Mouse (Mus musculus) limb, embryonic 11.5 days (tissue): Measurements from ENCODE around the gene Sac3d1. TPM values are rescaled to one million over a fixed set of nuclear protein-coding genes. Genes with fewer than 3 reads are reported as not detected.
A peak's percentile ranks its signal among the peaks of the same experiment; 100 is the strongest.
"Not testable (repeated sequence)": the region's sequence is repeated elsewhere in the genome, so short reads cannot be mapped to it uniquely, and the experiment has no call there.

Experiments used
- ATAC-seq: fragments of 200-750 bp; cut with Nextera tagmentation; 2 replicates; pipeline ENCODE4 v1.8.0; 2017; ENCODE audit warnings: low read depth; ENCODE audit not compliant: insufficient number of reproducible peaks, low FRiP score, low TSS enrichment
- DNase-seq: peaks from one replicate; pipeline ENCODE4 v3.0.0-alpha.2; 2015; ENCODE audit warnings: low spot score
- H3K27ac ChIP-seq: fragments of 300-500 bp; sonication (generic); replicated peaks from 2 replicates; pipeline ENCODE4 v1.5.1; 2014; ENCODE audit warnings: low read depth, mild to moderate bottlenecking, low read length
- H3K27me3 ChIP-seq: fragments of 300-500 bp; sonication (generic); 2 replicates; pipeline ENCODE4 v1.6.1; 2014; ENCODE audit warnings: mild to moderate bottlenecking, low read length, mixed read lengths; ENCODE audit not compliant: control insufficient read depth, insufficient read depth
- H3K36me3 ChIP-seq: fragments of 300-500 bp; sonication (generic); 2 replicates; pipeline ENCODE4 v1.6.1; 2014; ENCODE audit warnings: mild to moderate bottlenecking, low read length, moderate library complexity, mixed read lengths; ENCODE audit not compliant: control insufficient read depth, insufficient read depth
- H3K4me1 ChIP-seq: fragments of 300-500 bp; sonication (generic); 2 replicates; pipeline ENCODE4 v1.6.1; 2014; ENCODE audit warnings: low read length, mixed read lengths; ENCODE audit not compliant: control insufficient read depth, insufficient read depth
- H3K4me2 ChIP-seq: fragments of 300-500 bp; sonication (generic); 2 replicates; pipeline ENCODE4 v1.6.1; 2014; ENCODE audit warnings: low read depth, mild to moderate bottlenecking, moderate library complexity; ENCODE audit not compliant: severe bottlenecking
- H3K4me3 ChIP-seq: fragments of 300-500 bp; sonication (generic); 2 replicates; pipeline ENCODE4 v1.5.1; 2014; ENCODE audit warnings: low read depth, low read length
- H3K9ac ChIP-seq: fragments of 300-500 bp; sonication (generic); 2 replicates; pipeline ENCODE4 v1.6.1; 2014; ENCODE audit warnings: mild to moderate bottlenecking, low read length
- H3K9me3 ChIP-seq: fragments of 300-500 bp; sonication (generic); 2 replicates; pipeline ENCODE4 v1.6.1; 2016; ENCODE audit warnings: low read length; ENCODE audit not compliant: control insufficient read depth
- WGBS: fragments of 180-500 bp; shearing (Covaris S2); extraction: QIAGEN DNeasy Blood & Tissue Kit; methylation state at CpG from one replicate; pipeline ENCODE4 v1.1.7; 2014; 5-methylcytosine and 5-hydroxymethylcytosine counted together
- polyA plus RNA-seq: library from polyadenylated mRNA; unstranded; fragments of >200 nt; fragmentation: Nextera tagmentation; extraction: Ambion mirVana; gene quantifications from 2 replicates; pipeline ENCODE4 v1.2.1, GENCODE M21; 2014

The Sac3d1 gene
- polyA plus RNA-seq, 1 experiment from 2014 or later = 65.4 TPM

DNA sequence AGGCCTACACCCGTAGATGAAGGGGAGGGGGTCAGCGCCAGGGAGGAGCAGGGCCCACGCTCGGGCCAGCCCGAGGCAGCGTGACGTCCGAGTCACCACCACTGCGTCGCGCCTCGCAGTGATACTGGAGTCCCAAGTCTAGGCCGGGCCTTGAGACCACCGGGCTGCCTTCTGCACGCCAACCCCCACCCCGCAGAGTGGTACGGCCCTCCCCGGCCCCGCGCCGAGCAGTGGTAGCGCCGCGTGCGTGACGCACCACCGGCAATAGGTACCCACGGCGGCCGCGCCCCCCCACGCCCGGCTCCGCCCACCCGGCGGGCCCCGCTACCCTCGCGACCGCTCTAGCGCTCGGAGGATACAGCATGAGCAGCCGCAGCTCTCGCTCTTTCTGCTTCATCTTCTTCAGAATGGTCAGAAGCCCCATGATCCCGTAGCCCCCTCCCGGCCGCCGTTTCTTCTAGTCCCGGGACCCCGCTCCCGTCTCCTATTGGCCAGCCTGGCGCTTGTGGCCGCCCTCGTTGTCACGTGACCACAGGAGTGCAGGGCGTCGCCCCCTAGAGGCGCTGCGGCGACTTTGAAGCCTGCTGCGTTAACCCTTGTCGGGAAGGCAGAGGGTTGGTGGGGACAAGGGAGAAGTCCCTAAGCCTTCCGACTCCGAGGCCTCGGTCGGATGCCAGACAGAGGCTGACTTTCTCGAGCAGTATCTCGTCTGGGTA is 22.4 kb upstream of the Sac3d1 start, which contains the start of gene Batf2:
Gene Batf2 (plus strand): TSS at position 306 of the 716 bp plus-strand sequence.
- 0 out of 2 replicates have a peak, but pooled peaks cover 2% of the 10 kb centered on the region for H3K36me3 ChIP-seq
- H3K9ac ChIP-seq = peak within 1 kb of the TSS; percentile 86
- peak within 1 kb of the TSS; percentile 73 for H3K4me2 ChIP-seq
- WGBS = under 1% methylated on average over 67 of the region's 68 CpGs
- peak; percentile 92 for ATAC-seq
- no peaks in the 10 kb centered on the region for H3K9me3 ChIP-seq
- H3K4me1 ChIP-seq = peaks cover 7% of the 10 kb centered on the region
- H3K27me3 ChIP-seq = no peaks in the 10 kb centered on the region
- peak; percentile 97 for DNase-seq
- H3K27ac ChIP-seq = peak within 1 kb of the TSS; percentile 93
- H3K4me3 ChIP-seq = peak within 1 kb of the TSS; percentile 56

DNA sequence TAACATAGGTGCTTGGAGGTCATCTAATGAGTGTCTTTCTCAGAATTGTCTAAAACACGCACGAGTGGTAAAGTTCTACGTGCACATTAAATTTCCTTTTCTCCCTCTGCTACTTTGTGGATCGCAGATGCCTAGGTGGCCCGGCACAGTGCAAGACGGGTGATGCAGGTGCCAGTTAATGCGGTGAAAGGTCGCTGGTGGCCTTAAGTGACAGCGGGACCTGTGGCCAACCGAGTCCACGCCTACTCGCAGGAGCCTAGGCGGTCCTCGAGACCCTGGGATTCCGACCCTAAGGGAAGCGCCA is 21.9 kb upstream of the Sac3d1 start:
- WGBS = 7% methylated on average over 16 of the region's 16 CpGs
- Histone ChIP-seq H3K27me3 (no peaks in the 10 kb centered on the region), H3K4me3 (peak overlapping the region; percentile 56), H3K36me3 (0 out of 2 replicates have a peak, but pooled peaks cover 2% of the 10 kb centered on the region), H3K4me2 (peak overlapping the region; percentile 73), H3K27ac (peak overlapping the region; percentile 93), H3K9me3 (no peaks in the 10 kb centered on the region), H3K9ac (peak overlapping the region; percentile 86), H3K4me1 (peaks cover 7% of the 10 kb centered on the region)
- ATAC-seq (no peak), DNase-seq (no peak)

DNA sequence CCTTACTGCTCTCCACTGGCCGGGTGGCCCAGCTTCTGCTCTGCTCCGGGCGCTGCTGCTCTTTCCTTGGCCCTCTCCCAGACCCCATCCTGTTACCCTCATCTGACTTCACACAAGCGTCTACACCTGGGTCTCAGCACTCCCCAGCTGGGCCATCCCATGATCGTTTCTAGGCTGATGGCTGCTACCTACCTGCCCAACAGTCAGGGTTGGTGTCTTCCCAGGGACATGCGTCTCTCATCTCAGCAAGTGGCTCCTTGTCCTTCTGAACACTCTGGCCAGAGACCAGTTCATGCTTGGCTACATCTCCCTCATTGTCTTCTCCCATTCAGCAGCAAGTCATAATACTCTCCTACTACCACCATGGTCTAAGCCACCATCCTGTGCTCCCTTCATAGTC is 21.3 kb upstream of the Sac3d1 start:
- H3K4me2 ChIP-seq = peak overlapping the region; percentile 73; the same call in 1 of the 2 replicates
- no peak for DNase-seq
- no peaks in the 10 kb centered on the region for H3K27me3 ChIP-seq
- H3K4me1 ChIP-seq = peaks cover 7% of the 10 kb centered on the region
- H3K9ac ChIP-seq = no peak overlapping the region; the same call in 1 of the 2 replicates
- 89% methylated on average over 6 of the region's 6 CpGs for WGBS
- ATAC-seq = no peak
- H3K36me3 ChIP-seq = peaks cover 2% of the 10 kb centered on the region; the same call in 1 of the 2 replicates
- H3K27ac ChIP-seq = no peak overlapping the region
- H3K4me3 ChIP-seq = no peak overlapping the region
- H3K9me3 ChIP-seq = no peaks in the 10 kb centered on the region

DNA sequence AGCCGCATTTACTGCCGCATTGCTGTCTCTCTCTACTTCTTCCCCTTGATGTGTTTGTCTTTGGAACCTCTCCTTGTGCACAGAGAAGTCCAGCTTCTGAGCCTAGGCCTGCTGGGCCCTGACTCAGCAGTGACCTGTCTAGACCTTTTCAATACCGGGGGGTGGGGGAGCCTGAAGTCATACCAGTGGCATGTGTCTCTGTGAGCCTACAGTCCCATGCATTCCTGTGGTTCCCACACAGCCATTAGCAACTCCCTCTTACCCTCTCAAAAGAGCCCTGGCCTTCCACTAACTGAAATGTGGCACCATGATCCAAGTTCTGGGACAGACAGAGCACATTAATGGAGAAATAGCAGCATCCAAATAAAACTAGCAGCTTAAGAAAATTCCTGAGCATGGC is 17.9 kb upstream of the Sac3d1 start:
- 90% methylated on average over 3 of the region's 3 CpGs for WGBS
- Histone ChIP-seq H3K9ac (no peak overlapping the region), H3K27me3 (no peaks in the 10 kb centered on the region), H3K4me1 (peaks cover 7% of the 10 kb centered on the region), H3K9me3 (no peaks in the 10 kb centered on the region), H3K27ac (no peak overlapping the region), H3K4me2 (no peak overlapping the region), H3K4me3 (no peak overlapping the region), H3K36me3 (peaks cover 4% of the 10 kb centered on the region; the same call in 1 of the 2 replicates)
- no peak for DNase-seq
- no peak for ATAC-seq

DNA sequence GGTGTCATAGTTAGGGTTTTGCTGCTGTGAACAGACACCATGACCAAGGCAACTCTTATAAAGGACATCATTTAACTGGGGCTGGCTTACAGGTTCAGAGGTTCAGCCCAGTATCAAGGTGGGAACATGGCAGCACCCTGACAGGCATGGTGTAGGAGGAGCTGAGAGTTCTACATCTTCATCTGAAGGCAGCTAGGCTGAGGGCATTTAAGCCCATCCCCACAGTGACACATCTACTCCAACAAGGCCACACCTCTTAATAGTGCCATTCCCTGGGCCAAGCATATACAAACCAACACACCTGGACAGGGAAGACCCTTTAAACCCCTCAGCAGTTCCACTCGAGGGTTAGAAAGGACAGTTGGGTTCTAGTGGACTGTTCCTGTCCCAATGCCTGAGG is 14.7 kb upstream of the Sac3d1 start:
- not testable (repeated sequence) for H3K4me2 ChIP-seq, H3K9ac ChIP-seq, H3K9me3 ChIP-seq, DNase-seq, ATAC-seq, H3K27me3 ChIP-seq, H3K4me1 ChIP-seq, H3K27ac ChIP-seq, H3K36me3 ChIP-seq, H3K4me3 ChIP-seq
- 50% methylated on average over 1 of the region's 1 CpGs for WGBS

DNA sequence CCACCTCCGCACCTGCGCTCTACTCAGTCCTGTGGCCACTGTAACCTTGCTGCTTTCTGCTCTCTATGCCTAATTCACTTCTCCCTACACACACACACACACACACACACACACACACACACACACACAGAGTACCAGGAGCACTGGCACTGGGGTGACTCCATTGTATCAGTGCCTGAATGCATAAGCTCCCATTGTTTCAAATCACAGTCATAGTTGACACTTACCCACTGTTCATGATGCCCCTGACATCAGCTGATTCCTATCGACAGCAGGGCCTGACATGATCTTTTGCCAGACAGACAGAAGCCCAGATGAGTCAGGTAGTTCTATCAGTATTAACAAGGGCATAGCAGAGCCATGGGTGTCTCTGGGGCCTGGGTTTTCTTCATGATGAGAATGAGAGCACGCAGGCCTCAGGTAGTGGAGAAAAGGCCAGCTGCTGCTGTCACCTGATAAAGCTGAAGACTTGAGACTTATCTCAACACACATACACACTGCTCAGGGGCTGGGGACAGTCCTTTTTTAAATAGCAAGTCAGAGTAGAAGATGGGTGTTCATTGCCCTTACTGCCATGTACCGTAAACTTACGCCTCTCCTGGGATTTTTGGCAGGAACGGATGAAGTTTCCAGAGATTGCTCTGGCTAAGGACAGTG is 13.8 kb upstream of the Sac3d1 start:
- whole genome bisulfite sequencing = 82% methylated on average over 7 of the region's 7 CpGs
- DNase-seq = no peak

DNA sequence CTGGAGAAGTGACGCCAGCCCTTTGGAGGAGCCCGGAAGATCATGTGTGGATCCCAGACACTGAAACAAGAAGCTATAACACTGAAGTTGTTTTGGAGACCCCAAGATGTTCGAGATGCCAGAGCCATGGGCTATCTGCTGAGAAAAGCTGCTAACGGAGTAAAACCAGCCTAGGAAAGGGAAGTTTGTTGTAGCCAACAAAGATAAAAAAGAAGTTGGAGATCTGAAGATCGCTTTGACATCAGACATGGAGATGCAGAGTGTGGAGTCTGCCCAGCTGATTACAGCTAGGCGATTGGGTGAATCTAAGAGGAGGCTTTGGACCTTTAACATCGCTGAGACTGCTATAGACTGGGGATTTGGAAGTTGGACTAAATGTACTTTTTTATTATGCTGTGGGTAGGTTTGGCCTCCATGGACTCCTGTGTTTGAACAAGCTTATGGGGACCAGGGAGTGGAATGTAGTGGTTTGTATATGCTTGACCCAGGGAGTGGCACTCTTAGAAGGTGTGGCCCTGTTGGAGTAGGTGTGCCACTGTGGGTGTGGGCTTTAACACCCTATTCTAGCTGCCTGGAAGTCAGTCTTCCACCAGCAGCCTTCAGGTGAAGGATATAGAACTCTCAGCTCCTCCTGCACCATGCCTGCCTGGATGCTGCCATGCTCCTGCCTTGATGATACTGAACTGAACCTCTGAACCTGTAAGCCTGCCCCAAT is 12.1 kb upstream of the Sac3d1 start:
- H3K36me3 ChIP-seq, H3K27me3 ChIP-seq, H3K27ac ChIP-seq, H3K9me3 ChIP-seq, ATAC-seq, H3K4me3 ChIP-seq, H3K9ac ChIP-seq, H3K4me2 ChIP-seq, H3K4me1 ChIP-seq, DNase-seq: not testable (repeated sequence)
- WGBS = 82% methylated on average over 7 of the region's 7 CpGs

More for the DNA sequence above, 13.8 kb upstream of the Sac3d1 start:
- H3K36me3 ChIP-seq = peaks cover 4% of the 10 kb centered on the region; the same call in 1 of the 2 replicates
- no peak overlapping the region for H3K27ac ChIP-seq
- no peak overlapping the region for H3K9ac ChIP-seq
- ATAC-seq = no peak
- H3K9me3 ChIP-seq = no peaks in the 10 kb centered on the region
- H3K4me3 ChIP-seq = no peak overlapping the region
- H3K4me2 ChIP-seq = no peak overlapping the region
- no peaks in the 10 kb centered on the region for H3K4me1 ChIP-seq
- no peaks in the 10 kb centered on the region for H3K27me3 ChIP-seq

DNA sequence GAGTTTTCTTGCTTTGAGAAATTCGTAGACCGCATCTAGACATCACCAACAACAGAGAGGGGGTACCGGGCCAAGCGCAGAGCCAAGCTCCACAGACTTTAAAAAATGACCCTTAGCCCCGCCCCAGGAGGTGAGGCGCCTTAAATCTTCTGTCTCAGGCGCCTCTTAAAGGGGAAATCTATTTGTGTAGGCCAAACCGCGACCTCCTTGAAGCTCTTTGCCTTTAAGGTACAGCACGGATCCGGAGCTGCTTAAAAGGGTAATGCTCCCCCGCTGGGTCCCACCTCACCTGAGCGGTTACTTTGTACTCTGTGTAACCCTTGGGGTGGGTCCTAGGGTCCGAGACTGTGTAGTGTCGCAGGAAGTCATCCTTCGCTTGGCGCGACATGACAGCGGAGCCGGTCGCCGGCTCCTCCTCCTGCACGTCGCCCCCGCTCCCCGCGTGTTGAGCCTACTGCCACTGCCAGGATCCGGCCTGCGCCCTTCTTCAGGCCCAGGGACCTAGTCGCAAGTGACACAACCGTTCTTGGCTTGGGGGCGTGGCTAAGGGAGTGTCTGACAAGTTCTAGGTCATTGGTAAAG is 9.4 kb upstream of the Sac3d1 start, which contains the start of gene Snx15:
Gene Snx15 (minus strand): TSS at position 545 of the 582 bp plus-strand sequence.
- peak within 1 kb of the TSS; percentile 39 for H3K4me2 ChIP-seq
- H3K36me3 ChIP-seq = no peaks in the 10 kb centered on the region
- peak within 1 kb of the TSS; percentile 23; the same call in 1 of the 2 replicates for H3K27ac ChIP-seq
- H3K4me1 ChIP-seq = no peaks in the 10 kb centered on the region
- WGBS = under 1% methylated on average over 32 of the region's 32 CpGs
- DNase-seq (peak; percentile 93), ATAC-seq (peak; percentile 88)
- H3K9me3 ChIP-seq = no peaks in the 10 kb centered on the region
- peak within 1 kb of the TSS; percentile 42 for H3K9ac ChIP-seq
- no peaks in the 10 kb centered on the region for H3K27me3 ChIP-seq
- H3K4me3 ChIP-seq = peak within 1 kb of the TSS; percentile 41
